Mouse (Mus musculus) spleen, postnatal 14 days (tissue): ENCODE data around the gene Rab21.

ENCODE experiments used
- DNase-seq, 2 experiments: peaks; one replicate each; pipeline ENCODE4 v3.0.0; 2021 to 2022; ENCODE audit warnings: low spot score in 2 of 2

Gene Rab21

DNA sequence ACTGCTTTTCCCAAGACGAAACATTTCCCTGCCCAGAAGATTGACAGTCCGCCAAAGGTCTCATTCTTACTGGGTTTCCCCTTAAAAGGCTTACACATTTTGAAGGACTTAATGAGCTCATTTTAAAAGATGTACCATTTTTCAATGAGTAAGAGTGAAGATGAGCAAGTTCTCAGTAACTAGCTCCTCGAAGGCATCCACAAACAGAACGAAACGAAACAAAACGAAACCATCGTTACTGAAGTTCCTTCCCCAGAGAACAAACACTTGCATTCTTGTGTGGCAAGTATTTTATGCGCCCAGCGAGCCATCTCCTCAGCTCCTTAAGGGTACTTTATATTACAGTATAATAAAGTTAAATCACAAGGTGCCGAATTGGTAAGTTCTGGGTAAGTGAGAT, 34.0 kb downstream of the Rab21 start:
- DNase-seq, result no peak

GRCm38 (mm10) chr10:115271649-115272048, 43.7 kb downstream of the Rab21 start:
- DNase-seq, result no peak

GRCm38 (mm10) chr10:115270612-115271390, 44.6 kb downstream of the Rab21 start:
- DNase-seq, result no peak

GRCm38 (mm10) chr10:115262926-115263562, 52.4 kb downstream of the Rab21 start:
- DNase-seq, result no peak

GRCm38 (mm10) chr10:115262261-115262660, 53.1 kb downstream of the Rab21 start:
- DNase-seq, result no peak

GRCm38 (mm10) chr10:115261428-115261827, 54.0 kb downstream of the Rab21 start:
- no peak for DNase-seq

- DNase-seq, result no peak
Observed at GRCm38 (mm10) chr10:115256162-115256561, 59.2 kb downstream of the Rab21 start.

- no peak for DNase-seq
Observed at GRCm38 (mm10) chr10:115253521-115253920, 61.9 kb downstream of the Rab21 start.

GRCm38 (mm10) chr10:115252321-115252757, 63.1 kb downstream of the Rab21 start:
- DNase-seq, result peak in 1 of 2 experiments; percentile 8

- peak; percentile 96 for DNase-seq
Observed at GRCm38 (mm10) chr10:115251088-115251934, 64.1 kb downstream of the Rab21 start, which contains the start of gene Tbc1d15. Tbc1d15 (minus strand) TSS chr10:115251467.

DNA sequence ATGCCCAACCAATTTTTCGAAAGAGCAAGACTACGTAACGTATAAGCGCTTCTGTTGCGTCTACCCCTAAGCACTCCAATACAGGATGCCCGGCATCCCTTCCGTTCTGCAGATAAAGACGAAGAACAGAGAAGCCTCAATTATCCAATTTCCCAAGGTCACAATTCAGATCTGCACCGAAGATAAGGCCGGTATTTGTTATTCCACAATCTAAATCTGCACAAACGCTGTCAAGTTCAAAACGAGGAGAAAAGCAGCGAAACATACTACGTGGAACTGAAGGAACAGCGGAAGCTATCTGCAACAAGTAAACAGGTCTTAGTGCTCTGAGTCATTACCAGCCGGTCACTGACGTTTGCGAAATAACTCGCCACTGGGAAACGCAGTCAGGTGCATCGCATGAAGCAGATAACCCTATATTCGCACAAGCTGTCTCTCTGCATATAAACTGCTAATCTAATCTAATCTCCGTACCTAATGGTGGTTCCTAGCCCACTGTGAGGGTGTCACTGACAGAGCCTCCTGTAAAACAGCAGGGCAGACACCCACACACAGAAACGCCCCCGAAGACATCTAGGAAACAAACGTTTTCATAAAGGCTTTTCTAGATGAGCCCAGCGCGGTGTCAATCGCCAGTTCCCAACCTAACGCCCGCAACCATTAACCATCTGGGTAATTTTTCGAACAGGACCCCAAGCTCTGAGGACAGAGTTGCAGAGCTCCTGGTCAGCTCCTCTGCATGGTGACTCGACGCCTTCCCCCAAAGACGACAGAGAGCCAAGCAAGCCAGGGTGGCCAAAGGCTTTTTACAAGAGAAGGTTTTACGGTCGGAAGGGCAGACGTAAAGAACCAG, 64.9 kb downstream of the Rab21 start:
- DNase-seq, result no peak

GRCm38 (mm10) chr10:115248041-115248440, 67.4 kb downstream of the Rab21 start:
- no peak for DNase-seq

DNA sequence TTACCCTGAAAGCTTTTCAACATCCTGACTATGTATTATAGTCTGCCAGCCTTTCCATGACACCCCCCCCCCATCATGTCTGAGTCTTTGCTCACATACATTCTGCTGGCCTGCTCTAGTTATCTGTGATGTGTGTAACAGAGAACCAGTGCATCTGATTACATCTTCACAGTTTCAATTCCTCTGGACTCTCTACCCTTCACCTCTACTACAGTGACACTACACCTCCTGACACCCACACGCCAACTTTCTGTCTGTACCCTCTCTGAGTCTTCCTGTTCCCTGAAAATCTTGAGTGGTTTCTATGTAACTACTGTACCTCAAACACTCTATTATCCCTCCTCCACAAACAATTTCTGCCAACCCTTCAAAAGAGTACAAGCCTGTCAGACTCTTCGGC, 69.9 kb downstream of the Rab21 start:
- DNase-seq, result no peak

DNA sequence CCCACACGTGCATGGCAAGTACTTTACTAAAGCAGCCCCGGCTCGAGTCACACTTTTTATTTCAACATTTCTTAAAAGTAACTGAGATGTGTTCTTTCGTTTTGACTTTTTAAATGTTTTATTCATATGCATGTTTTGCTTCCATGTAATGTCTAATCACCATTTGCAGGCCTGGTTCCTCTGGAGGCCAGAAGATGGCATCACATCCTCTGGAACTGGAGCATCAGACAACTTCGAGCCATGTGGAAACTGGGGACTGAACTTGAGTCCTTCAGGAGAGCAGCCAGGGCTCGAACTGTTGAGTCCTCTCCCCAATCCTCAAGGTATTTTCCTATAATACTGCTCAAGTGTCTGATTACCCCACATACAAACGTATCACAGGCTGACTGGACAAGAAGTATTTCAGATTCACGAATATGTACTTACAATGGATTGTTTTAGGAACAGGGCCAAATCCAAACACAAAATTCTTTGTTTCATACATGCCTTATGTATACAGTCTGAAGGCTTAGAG, 74.3 kb downstream of the Rab21 start:
- no peak for DNase-seq

DNA sequence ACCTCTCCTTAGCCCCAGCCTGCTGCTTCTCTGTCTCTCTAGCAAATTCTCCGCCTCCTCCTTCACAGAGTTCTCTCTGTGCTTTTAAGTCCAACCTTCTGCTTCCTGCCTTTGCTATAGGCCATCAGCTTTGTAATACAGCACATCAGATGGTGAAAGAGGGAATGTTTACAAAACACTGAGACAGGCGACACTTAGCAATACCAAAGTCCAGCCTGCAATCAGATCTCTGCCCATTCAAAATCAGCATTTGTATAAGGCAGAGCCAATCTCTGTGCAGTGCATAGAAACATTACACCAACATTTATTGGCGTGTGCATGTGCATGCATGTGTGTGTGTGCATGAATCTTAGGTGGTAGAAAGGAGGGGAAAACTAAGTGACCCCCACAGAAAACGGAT, 77.5 kb downstream of the Rab21 start:
- no peak for DNase-seq
